Comparison of ENCODE assay signal across 7 mouse cellular contexts in the genomic region with DNA sequence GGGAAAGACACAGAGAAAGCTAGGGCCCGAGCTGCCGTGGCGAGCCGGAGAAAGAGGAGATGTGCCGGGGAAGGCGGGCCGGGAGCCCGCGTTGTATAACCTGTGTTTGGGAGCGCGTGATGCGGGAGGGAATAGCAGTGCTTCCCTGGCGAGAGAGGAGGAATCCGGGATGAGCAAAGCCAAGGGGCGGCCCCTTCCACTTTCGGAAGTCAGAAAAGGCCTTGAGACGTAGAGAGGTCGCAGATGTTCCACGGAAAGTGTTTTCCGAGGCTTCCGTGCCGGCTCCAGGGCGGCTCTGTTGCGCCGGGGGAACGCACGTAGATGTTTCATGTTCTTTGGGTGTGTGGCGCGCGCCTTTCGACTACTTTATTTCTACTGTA. TPM values are rescaled to one million over a fixed set of nuclear protein-coding genes. Genes with fewer than 3 reads are reported as not detected.
DNase-seq lines count a peak whose midpoint lies in the region; ATAC-seq and TF ChIP-seq lines count a peak whose summit lies in the region.

No protein-coding gene starts in this region.

- TF ChIP-seq POLR2A in spleen, adult 2 months (IDR thresholded peaks at IDR 0.05; ENCODE audit: low read depth, low read length) = no peak
- TF ChIP-seq POLR2A in small intestine, adult 2 months (IDR thresholded peaks at IDR 0.05; ENCODE audit: low read depth, low read length) = no peak

- peak overlapping the region; percentile 87 for H3K4me2 ChIP-seq in embryonic facial prominence, embryonic 12.5 days (replicated peaks)
- peak overlapping the region; percentile 67 for H3K4me2 ChIP-seq in liver, embryonic 16.5 days (ENCODE audit: low read depth, low read length)

- peak overlapping the region; percentile 95 for H3K27ac ChIP-seq in spleen, adult 2 months (ENCODE audit: insufficient read depth, low read length)
- H3K27ac ChIP-seq in embryonic facial prominence, embryonic 12.5 days = peak overlapping the region; percentile 96
- H3K27ac ChIP-seq in liver, embryonic 16.5 days (ENCODE audit: low read length) = peak overlapping the region; percentile 92
- H3K27ac ChIP-seq in small intestine, adult 2 months (ENCODE audit: insufficient read depth, low read depth, low read length) = peak overlapping the region; percentile 93

- no peaks in the 10 kb centered on the region for H3K27me3 ChIP-seq in spleen, adult 2 months (ENCODE audit: control insufficient read depth, insufficient read depth, low read length)
- H3K27me3 ChIP-seq in embryonic facial prominence, embryonic 12.5 days = no peaks in the 10 kb centered on the region
- H3K27me3 ChIP-seq in liver, embryonic 16.5 days (ENCODE audit: control insufficient read depth, insufficient read depth, low read depth, low read length) = no peaks in the 10 kb centered on the region
- H3K27me3 ChIP-seq in small intestine, adult 2 months (ENCODE audit: control insufficient read depth, insufficient read depth, low read length) = no peaks in the 10 kb centered on the region

- H3K9ac ChIP-seq in embryonic facial prominence, embryonic 12.5 days = peak overlapping the region; percentile 94
- H3K9ac ChIP-seq in liver, embryonic 16.5 days (ENCODE audit: low read depth, low read length) = peak overlapping the region; percentile 94

- peak; percentile 13; the same call in 1 of the 2 replicates for ATAC-seq in embryonic facial prominence, embryonic 12.5 days (ENCODE audit: insufficient number of reproducible peaks, insufficient read depth, low FRiP score, low TSS enrichment)
- 0 out of 4 replicates have a peak, but pooled peaks have one; percentile 5 to 6 for ATAC-seq in hematopoietic stem cell, adult 5-6 weeks (replicated peaks in 1 of 2; ENCODE audit: insufficient read depth in 1 of 2, low FRiP score in 2 of 2, low TSS enrichment in 1 of 2, low read depth in 1 of 2, poor library complexity in 2 of 2, severe bottlenecking in 2 of 2)
- peak; percentile 13 for ATAC-seq in liver, embryonic 16.5 days (ENCODE audit: low read depth)

- DNase-seq in spleen, adult 2 months (ENCODE audit: low read depth in 1 of 2, low spot score in 2 of 2) = no peak
- DNase-seq in spleen, adult 18-20 months = no peak
- no peak for DNase-seq in T-cell, adult 2 months (ENCODE audit: low spot score)

- under 1% methylated on average over 31 of the region's 31 CpGs for WGBS in spleen, adult 2 months
- WGBS in embryonic facial prominence, embryonic 12.5 days = under 1% methylated on average over 31 of the region's 31 CpGs
- WGBS in liver, embryonic 16.5 days (ENCODE audit: insufficient replicate concordance) = 0% methylated on average over 31 of the region's 31 CpGs
- WGBS in small intestine, adult 2 months = under 1% methylated on average over 31 of the region's 31 CpGs

- H3K4me3 ChIP-seq in spleen, adult 2 months (ENCODE audit: extremely low read depth, insufficient read depth, insufficient read length) = peak overlapping the region; percentile 94
- H3K4me3 ChIP-seq in embryonic facial prominence, embryonic 12.5 days = peak overlapping the region; percentile 84
- peak overlapping the region; percentile 84 for H3K4me3 ChIP-seq in liver, embryonic 16.5 days (ENCODE audit: low read depth, low read length)
- peak overlapping the region; percentile 91 for H3K4me3 ChIP-seq in small intestine, adult 2 months (ENCODE audit: low read depth, low read length)

- no peak for TF ChIP-seq CTCF in spleen, adult 2 months (IDR thresholded peaks at IDR 0.05; ENCODE audit: extremely low read depth, insufficient read depth, insufficient read length, insufficient replicate concordance)
- no peak for TF ChIP-seq CTCF in small intestine, adult 2 months (IDR thresholded peaks at IDR 0.05; ENCODE audit: extremely low read depth, insufficient read length, insufficient replicate concordance, low read depth, low read length)

- H3K4me1 ChIP-seq in spleen, adult 2 months (ENCODE audit: control insufficient read depth, insufficient read depth, insufficient read length) = peaks cover 2% of the 10 kb centered on the region
- H3K4me1 ChIP-seq in embryonic facial prominence, embryonic 12.5 days = peaks cover 15% of the 10 kb centered on the region; the same call in 1 of the 2 replicates
- H3K4me1 ChIP-seq in liver, embryonic 16.5 days (ENCODE audit: control insufficient read depth, low read depth, low read length) = peaks cover 30% of the 10 kb centered on the region
- H3K4me1 ChIP-seq in small intestine, adult 2 months (ENCODE audit: control insufficient read depth, insufficient read depth, insufficient read length, low read length) = peaks cover 8% of the 10 kb centered on the region; the same call in 1 of the 2 replicates

- no peaks in the 10 kb centered on the region for H3K36me3 ChIP-seq in spleen, adult 2 months (ENCODE audit: control insufficient read depth, insufficient read depth, low read length)
- H3K36me3 ChIP-seq in embryonic facial prominence, embryonic 12.5 days = peaks cover 3% of the 10 kb centered on the region; the same call in 1 of the 2 replicates
- H3K36me3 ChIP-seq in liver, embryonic 16.5 days (ENCODE audit: control insufficient read depth, insufficient read depth) = no peaks in the 10 kb centered on the region; the same call in 1 of the 2 replicates
- H3K36me3 ChIP-seq in small intestine, adult 2 months (ENCODE audit: control insufficient read depth, insufficient read depth, low read length) = peaks cover 5% of the 10 kb centered on the region

- no peaks in the 10 kb centered on the region for H3K9me3 ChIP-seq in embryonic facial prominence, embryonic 12.5 days
- H3K9me3 ChIP-seq in liver, embryonic 16.5 days (replicated peaks; ENCODE audit: control insufficient read depth, low read length) = no peaks in the 10 kb centered on the region

RNA-seq across cellular contexts. Expression of gene Ccnt2, which starts 0.5 kb away (rescaled TPM):
- 18.7 and 19.5 TPM in 2 replicates for polyA plus RNA-seq in spleen, adult 2 months (2012; rRNA removed)
- 108 and 109 TPM in 2 replicates for polyA plus RNA-seq in embryonic facial prominence, embryonic 12.5 days (2016; fragmentation: Nextera tagmentation; extraction: Ambion mirVana)
- 53.3 and 56.6 TPM in 2 replicates for total RNA-seq in hematopoietic stem cell, adult 5-6 weeks (2017)
- 28.1 and 31.9 TPM in 2 replicates for polyA plus RNA-seq in liver, embryonic 16.5 days (2015; fragmentation: Nextera tagmentation; extraction: Ambion mirVana)
- polyA plus RNA-seq in small intestine, adult 2 months (2012; rRNA removed) = 4.3 and 8.3 TPM in 2 replicates

RNA-seq across cellular contexts. Expression of gene Acmsd, which starts 45.3 kb away (rescaled TPM):
- 0.26 and 0.43 TPM in 2 replicates for polyA plus RNA-seq in spleen, adult 2 months (2012; rRNA removed)
- polyA plus RNA-seq in embryonic facial prominence, embryonic 12.5 days (2016; fragmentation: Nextera tagmentation; extraction: Ambion mirVana) = 0.13 and 0.14 TPM in 2 replicates
- total RNA-seq in hematopoietic stem cell, adult 5-6 weeks (2017) = 3.8 TPM in 1 of 2 replicates, not detected in the other
- 4.7 and 5.6 TPM in 2 replicates for polyA plus RNA-seq in liver, embryonic 16.5 days (2015; fragmentation: Nextera tagmentation; extraction: Ambion mirVana)
- not detected in 2 replicates for polyA plus RNA-seq in small intestine, adult 2 months (2012; rRNA removed)
